Comparison of ENCODE assay signal across 14 mouse cellular contexts in genomic region chr12:36456002-36456401, GRCm38 (mm10).
"Had no signal": no experiment of that assay in that cellular context is flagged by ENCODE, and none has a peak within 500 bp of the region (broad histone marks: within the 10 kb centered on the region; RNA-seq: fewer than 3 reads in every experiment).

No protein-coding gene starts in this region.

- DNase-seq: kidney, adult 11 months; kidney, adult 9 months; kidney, postnatal 14 days; kidney, postnatal 4 days; left cerebral cortex, postnatal 4 days; liver, postnatal 0 days; lung, embryonic 14.5 days; right cerebral cortex, adult 18-20 months; right cerebral cortex, postnatal 25 days; thymus, adult 2 months; thymus, postnatal 14 days; thymus, postnatal 4 days had no signal

- ATAC-seq: liver, postnatal 0 days; lung, postnatal 0 days; midbrain, embryonic 15.5 days had no signal
